Mouse (Mus musculus) thymus, postnatal 14 days (tissue): ENCODE data around the gene Sphk1.
"Not testable (repeated sequence)": the region's sequence is repeated elsewhere in the genome, so short reads cannot be mapped to it uniquely, and the experiment has no call there.

Experiments used
- DNase-seq: peaks from one replicate; pipeline ENCODE4 v3.0.0; 2021

The Sphk1 gene

GRCm38 (mm10) chr11:116530187-116531147 lies at the start of gene Sphk1:
Sphk1 (plus strand) TSS chr11:116530925.
- DNase-seq = no peak

- no peak for DNase-seq
These were observed 49.8 kb upstream of the Sphk1 start for GRCm38 (mm10) chr11:116480975-116481374.

- DNase-seq = no peak
These were observed 48.9 kb upstream of the Sphk1 start for GRCm38 (mm10) chr11:116481776-116482175.

GRCm38 (mm10) chr11:116484261-116484660 lies 46.5 kb upstream of the Sphk1 start:
- no peak for DNase-seq

GRCm38 (mm10) chr11:116488207-116488606 lies 42.5 kb upstream of the Sphk1 start:
- no peak for DNase-seq

- peak; percentile 16 for DNase-seq
These were observed 41.9 kb upstream of the Sphk1 start for GRCm38 (mm10) chr11:116488693-116489375.

GRCm38 (mm10) chr11:116489771-116490231 lies 40.9 kb upstream of the Sphk1 start:
- DNase-seq = peak; percentile 45

GRCm38 (mm10) chr11:116490232-116491107 lies 40.3 kb upstream of the Sphk1 start:
- peak; percentile 91 for DNase-seq

GRCm38 (mm10) chr11:116491338-116491737 lies 39.4 kb upstream of the Sphk1 start:
- DNase-seq = no peak

- DNase-seq = not testable (repeated sequence)
These were observed 38.2 kb upstream of the Sphk1 start for GRCm38 (mm10) chr11:116492507-116492906.

- DNase-seq = no peak
These were observed 37.5 kb upstream of the Sphk1 start for GRCm38 (mm10) chr11:116493191-116493590.

- DNase-seq = peak; percentile 62
These were observed 36.9 kb upstream of the Sphk1 start, which contains the start of gene Prpsap1 for GRCm38 (mm10) chr11:116493795-116494252. Prpsap1 (minus strand) TSS chr11:116494202.

- no peak for DNase-seq
These were observed 36.1 kb upstream of the Sphk1 start for GRCm38 (mm10) chr11:116494474-116495174.

- no peak for DNase-seq
These were observed 33.4 kb upstream of the Sphk1 start for GRCm38 (mm10) chr11:116497313-116497712.

- DNase-seq = no peak
These were observed 32.1 kb upstream of the Sphk1 start for GRCm38 (mm10) chr11:116498596-116498995.

GRCm38 (mm10) chr11:116499018-116499417 lies 31.7 kb upstream of the Sphk1 start:
- no peak for DNase-seq

GRCm38 (mm10) chr11:116501005-116501746 lies 29.5 kb upstream of the Sphk1 start:
- DNase-seq = peak; percentile 26

GRCm38 (mm10) chr11:116504516-116504915 lies 26.2 kb upstream of the Sphk1 start:
- DNase-seq = no peak

- DNase-seq = no peak
These were observed 25.2 kb upstream of the Sphk1 start for GRCm38 (mm10) chr11:116505573-116505972.

GRCm38 (mm10) chr11:116506151-116506875 lies 24.4 kb upstream of the Sphk1 start:
- no peak for DNase-seq
